Mouse (Mus musculus) liver, postnatal 0 days (tissue): ENCODE results near the gene H2-Oa.

Experiments
- CTCF ChIP-seq: sonication (generic); IDR thresholded peaks from 2 replicates; pipeline ENCODE4 v1.5.1; 2016; ENCODE audit warnings: antibody characterized with exemption, low read depth
- EP300 ChIP-seq: IDR thresholded peaks from 2 replicates; pipeline ENCODE4 v1.6.1; 2016; ENCODE audit warnings: antibody characterized with exemption, low read depth, mild to moderate bottlenecking

DNA sequence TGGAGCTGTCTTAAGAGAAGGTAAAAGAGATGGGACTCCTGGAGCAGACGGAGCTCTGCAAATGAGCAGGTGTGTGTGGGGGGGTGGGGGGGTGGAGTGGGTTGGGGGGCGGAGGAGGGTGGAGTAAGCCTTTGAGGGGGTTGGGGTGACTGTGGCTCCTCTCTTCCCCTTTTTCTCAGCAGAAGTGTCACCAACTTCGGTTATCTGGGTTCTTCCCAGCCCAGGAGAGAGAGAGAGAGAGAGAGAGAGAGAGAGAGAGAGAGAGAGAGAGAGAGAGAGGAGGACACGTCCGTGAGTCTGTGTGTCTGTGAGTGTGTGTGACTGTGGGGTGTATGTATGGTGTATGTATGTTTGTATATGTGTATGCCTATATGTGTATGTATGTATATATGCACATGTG is 51.3 kb downstream of the H2-Oa start:
- TF ChIP-seq EP300 (no peak), CTCF (no peak)
